Mouse (Mus musculus) myocyte (in vitro differentiated cells): ENCODE results near the gene Unk.

ENCODE experiments used
- POLR2A ChIP-seq: IDR thresholded peaks from one replicate; pipeline ENCODE4 v1.6.1; 2011; ENCODE audit warnings: low read depth, mild to moderate bottlenecking, control low read depth, moderate library complexity; ENCODE audit not compliant: insufficient read length
- USF1 ChIP-seq: IDR thresholded peaks from one replicate; pipeline ENCODE4 v1.6.1; 2011; ENCODE audit warnings: low read depth, mild to moderate bottlenecking, control low read depth, moderate library complexity

DNA sequence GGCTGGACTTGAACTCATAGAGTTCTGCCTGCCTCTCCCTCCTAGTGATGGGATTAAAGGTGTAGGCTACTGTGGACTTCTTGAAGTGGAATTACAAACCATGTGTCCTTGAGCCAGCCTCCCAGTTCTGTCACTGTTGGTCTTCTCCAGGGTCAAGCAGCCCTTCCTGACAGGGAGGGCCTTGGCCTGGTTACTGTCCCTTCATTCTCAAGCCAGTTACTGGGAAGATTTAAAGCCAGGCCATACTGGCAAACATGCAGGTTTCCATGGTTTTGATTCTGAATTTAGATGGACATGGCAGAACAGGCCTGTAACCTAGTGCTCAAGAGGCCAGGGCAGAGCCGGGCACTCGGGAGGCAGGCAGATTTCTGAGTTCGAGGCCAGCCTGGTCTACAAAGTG, 34.9 kb upstream of the Unk start:
- TF ChIP-seq POLR2A: no peak
- no peak for TF ChIP-seq USF1
